Mouse (Mus musculus) layer of hippocampus, adult 2 months (tissue): ENCODE data around the gene Cryzl1. TPM values are rescaled to one million over a fixed set of nuclear protein-coding genes. Genes with fewer than 3 reads are reported as not detected.

ENCODE experiments used
- DNase-seq, 2 experiments: peaks; one replicate each; pipeline ENCODE4 v3.0.0; 2022; ENCODE audit warnings: low spot score in 2 of 2
- H3K27ac ChIP-seq: fragments of 200-600 bp; 2 replicates; pipeline ENCODE4 v1.8.1; 2022
- H3K4me3 ChIP-seq: fragments of 200-600 bp; 2 replicates; pipeline ENCODE4 v1.8.1; 2022; ENCODE audit warnings: mild to moderate bottlenecking
- CTCF ChIP-seq: fragments of 200-600 bp; conservative IDR thresholded peaks from 2 replicates; pipeline ENCODE4 v1.8.1; 2022; ENCODE audit warnings: antibody characterized with exemption, mild to moderate bottlenecking, moderate library complexity
- total RNA-seq, 2 experiments: library from RNA; stranded (reverse); gene quantifications; 2 replicates each; pipeline ENCODE4 v1.2.3; 2021

Gene Cryzl1
- total RNA-seq, 2 experiments from 2014 or later: 104 to 111 TPM

DNA sequence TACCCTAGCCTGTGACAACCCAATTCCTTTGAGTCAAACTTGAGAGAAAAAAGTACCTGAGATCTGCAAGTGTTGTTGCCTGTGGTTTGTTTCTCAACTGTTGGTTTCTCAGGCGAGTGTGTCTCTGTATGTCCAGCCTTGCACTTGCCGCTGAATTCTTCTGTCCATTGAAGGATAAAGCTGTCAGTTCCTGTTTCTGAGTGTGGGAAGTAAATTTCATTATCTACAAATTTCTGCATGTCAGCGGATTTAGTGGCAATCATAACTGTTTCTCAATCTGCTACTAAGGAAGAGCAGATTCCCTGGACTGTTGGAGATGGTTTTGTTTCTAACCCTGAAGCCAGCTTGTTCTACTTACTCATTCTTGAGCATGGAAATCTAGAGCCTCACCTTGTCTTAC is 33.0 kb upstream of the Cryzl1 start:
- no peak for TF ChIP-seq CTCF
- DNase-seq: no peak
- H3K27ac ChIP-seq: no peak overlapping the region; the same call in 1 of the 2 replicates
- no peak overlapping the region for H3K4me3 ChIP-seq

DNA sequence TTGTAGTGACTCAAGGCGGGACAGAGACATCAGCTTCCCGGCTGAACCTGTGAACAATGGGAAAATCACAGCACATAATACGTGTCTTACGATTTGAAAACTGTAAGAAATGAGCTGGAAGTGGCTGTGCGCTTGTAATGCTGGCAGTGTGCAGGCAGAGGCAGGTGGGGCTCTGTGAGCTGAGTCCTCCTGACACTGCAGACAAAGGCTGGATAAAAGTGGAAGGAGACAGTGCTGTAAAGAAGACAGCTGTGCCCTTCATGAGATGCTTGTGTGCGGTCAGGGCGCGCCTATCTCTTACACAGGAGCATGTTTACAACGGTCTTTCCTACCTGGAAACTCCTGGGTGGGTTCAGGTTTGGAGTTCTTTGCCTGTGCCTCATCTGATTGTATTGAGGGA is 32.4 kb upstream of the Cryzl1 start:
- Histone ChIP-seq H3K27ac (no peak overlapping the region), H3K4me3 (no peak overlapping the region)
- no peak for TF ChIP-seq CTCF
- no peak for DNase-seq

DNA sequence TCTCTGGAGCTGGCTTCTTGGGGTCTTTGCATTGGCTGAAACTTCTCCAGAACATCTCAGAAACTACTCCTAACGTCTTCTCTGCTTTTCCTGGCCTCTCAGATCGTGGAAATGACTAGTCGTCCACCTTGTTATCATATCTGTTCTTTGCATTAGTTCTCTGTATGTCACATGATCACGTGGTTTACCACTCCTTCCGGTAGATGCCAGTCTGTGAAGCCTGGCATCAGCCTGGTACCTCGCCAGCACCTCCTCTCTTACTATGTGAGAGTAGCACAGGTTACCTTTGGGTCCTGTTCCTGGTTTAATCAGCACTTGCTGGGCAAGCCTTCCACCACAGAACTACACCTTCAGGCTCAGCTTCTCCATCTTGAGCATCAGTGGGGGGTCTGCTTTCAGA is 26.2 kb upstream of the Cryzl1 start:
- no peak for DNase-seq
- H3K27ac ChIP-seq: no peak overlapping the region
- no peak for TF ChIP-seq CTCF

DNA sequence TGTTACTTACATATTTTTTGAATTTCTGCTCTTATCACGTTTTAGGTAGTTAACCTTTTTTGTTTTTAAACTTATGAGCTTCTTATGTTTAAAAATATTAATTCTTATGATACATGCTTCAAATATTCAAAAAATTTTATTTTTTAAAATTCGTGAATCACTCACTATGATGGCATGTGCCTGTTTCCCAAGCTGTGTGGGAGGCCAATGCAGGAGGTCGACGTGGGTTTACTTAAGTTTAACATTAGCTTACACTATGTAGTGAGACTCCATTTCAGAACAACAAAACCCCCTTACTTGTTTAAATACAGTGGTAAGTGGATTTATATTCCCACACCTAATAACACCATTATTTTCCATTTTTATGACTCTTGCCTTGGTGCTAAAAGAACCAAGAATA is 24.8 kb upstream of the Cryzl1 start:
- TF ChIP-seq CTCF: no peak
- Histone ChIP-seq H3K4me3 (no peak overlapping the region), H3K27ac (no peak overlapping the region)
- DNase-seq: no peak

More for the DNA sequence above, 26.2 kb upstream of the Cryzl1 start:
- H3K4me3 ChIP-seq: no peak overlapping the region

DNA sequence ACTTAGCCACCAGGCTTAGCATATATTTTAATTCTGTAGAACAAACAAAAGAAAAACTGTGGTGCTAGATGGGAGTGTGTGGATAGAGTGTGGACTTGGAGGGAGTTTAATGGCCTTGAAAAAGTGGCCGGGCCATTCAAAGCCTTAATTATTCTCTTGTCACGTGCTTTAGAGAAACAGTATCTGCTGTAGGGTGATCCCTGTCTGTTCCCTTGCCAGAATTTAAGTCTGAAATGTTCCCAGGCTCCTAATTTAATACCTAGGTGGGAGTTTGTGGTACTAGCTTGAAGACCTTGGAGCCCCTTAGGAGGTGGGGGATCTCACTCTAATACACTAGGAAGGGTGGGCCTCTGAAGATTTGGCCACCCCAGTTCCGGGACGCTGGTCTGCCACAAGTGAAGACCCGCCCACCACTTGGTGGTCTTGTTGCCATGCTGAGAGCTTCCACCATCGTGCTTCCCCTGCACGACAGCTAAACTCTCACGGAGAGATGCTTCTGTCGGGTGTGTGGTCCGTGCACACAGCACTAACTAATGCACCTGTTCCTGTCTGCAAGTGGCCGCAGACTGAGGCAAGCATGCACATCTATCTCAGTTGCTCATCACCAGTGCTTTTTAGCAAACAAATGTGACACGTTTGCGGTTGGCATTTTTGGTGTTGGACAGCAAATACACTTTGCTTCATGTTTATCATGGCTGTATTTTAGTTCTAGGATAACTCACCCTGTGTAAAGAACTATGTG is 23.0 kb upstream of the Cryzl1 start:
- TF ChIP-seq CTCF: no peak
- Histone ChIP-seq H3K27ac (no peak overlapping the region), H3K4me3 (no peak overlapping the region)
- DNase-seq: no peak

DNA sequence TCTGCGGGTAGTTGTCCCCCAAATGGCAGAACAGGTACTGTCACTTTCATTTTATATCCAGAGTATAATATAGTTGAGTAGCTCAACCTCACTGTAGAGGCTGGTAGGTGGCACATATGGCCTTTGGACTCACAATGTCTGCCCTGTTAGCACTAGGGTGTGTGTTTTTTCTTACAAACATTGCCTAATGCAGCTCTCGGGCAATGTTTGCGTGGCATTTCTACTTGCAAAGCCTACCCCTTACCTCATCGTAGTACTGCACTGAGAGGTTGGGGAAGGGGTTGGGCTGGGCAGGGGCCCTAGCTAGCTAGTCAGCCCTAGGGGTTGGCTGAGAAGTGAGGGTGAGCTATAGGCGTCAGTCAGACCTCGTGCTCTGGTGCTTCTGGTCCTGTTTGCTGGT is 18.8 kb upstream of the Cryzl1 start:
- Histone ChIP-seq H3K27ac (peak overlapping the region; percentile 60), H3K4me3 (no peak overlapping the region)
- no peak for TF ChIP-seq CTCF
- DNase-seq: no peak

DNA sequence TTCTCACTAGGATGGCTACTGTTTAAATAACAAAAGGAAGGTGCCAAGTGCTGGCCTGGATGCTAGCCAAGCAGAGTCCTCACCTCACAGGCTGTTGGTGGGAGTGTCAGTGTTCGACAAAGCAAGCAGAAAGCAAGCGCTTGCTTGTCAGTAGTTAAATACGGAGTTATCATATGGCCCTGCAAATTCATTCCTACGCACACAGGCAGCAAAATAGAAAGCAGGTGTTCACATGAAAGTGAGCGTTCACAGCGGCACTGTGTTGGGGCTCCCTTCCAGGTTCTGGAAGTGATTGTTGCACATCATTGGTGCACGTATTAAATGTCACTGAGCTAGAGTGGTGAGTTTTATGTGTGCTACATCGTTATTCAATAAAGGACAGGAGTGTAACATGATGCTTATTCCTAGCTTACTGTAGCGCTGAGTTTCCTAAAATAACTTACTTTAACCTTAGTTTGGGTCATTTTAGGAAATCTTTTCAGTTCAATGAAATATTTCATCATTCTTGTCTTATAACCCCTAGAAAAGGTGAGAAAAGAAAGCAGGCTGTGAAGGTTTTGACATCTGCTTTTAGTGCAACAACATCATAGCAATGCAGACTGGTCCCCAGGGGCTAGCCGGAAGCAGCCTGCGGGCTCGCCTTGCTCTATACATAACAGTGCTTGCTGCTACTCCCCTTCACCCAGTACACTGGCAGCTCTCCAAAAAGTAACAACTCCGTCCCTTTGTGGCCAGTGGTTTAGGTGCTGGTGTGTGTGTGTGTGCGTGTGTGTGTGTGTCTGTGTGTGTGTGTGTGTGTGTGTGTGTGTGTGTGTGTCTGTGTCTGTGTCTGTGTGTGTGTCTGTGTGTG is 17.6 kb upstream of the Cryzl1 start:
- DNase-seq: peak; percentile 57 to 74
- Histone ChIP-seq H3K27ac (peak overlapping the region; percentile 74), H3K4me3 (no peak overlapping the region; the same call in 1 of the 2 replicates)
- TF ChIP-seq CTCF: no peak

DNA sequence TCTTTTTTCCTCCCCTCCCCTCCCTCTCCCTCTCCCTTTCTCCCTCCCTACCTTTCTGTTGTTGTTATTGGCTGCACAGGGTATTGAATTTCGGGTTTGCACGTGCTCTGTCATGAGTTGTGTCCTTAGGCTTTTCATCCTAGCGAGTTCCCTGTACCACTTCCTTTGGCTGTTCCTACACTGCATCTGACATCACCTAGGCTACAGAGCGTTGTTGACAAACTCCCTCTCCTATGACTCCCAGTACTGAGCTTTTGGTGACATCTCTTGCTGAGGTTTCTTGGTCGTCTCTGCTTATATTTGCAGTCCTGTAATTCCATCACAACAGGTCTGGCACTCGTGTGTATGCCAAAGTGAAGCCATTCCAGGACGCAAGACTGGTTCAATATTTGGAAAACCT is 14.3 kb upstream of the Cryzl1 start:
- peak overlapping the region; percentile 74; the same call in 1 of the 2 replicates for H3K27ac ChIP-seq
- TF ChIP-seq CTCF: no peak

DNA sequence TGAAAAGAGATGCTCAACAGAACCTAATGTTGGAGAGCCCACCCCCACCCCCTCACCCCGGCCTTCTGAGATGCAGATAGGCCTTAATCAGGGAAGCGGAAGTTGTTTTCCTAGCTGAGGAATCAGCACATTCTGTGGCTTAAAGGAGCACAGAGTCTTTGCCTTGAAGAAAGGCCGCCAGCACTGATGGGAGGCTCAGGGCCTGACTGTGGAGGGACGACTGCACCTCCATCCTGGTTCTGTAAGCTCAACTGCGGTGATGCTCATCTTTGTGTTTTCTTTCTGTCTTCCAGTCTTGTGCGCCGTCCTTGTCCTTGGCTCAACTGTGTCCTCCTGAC is 12.1 kb upstream of the Cryzl1 start:
- H3K27ac ChIP-seq: peak overlapping the region; percentile 62; the same call in 1 of the 2 replicates
- no peak for TF ChIP-seq CTCF

More for the DNA sequence above, 14.3 kb upstream of the Cryzl1 start:
- no peak overlapping the region for H3K4me3 ChIP-seq
- no peak for DNase-seq

DNA sequence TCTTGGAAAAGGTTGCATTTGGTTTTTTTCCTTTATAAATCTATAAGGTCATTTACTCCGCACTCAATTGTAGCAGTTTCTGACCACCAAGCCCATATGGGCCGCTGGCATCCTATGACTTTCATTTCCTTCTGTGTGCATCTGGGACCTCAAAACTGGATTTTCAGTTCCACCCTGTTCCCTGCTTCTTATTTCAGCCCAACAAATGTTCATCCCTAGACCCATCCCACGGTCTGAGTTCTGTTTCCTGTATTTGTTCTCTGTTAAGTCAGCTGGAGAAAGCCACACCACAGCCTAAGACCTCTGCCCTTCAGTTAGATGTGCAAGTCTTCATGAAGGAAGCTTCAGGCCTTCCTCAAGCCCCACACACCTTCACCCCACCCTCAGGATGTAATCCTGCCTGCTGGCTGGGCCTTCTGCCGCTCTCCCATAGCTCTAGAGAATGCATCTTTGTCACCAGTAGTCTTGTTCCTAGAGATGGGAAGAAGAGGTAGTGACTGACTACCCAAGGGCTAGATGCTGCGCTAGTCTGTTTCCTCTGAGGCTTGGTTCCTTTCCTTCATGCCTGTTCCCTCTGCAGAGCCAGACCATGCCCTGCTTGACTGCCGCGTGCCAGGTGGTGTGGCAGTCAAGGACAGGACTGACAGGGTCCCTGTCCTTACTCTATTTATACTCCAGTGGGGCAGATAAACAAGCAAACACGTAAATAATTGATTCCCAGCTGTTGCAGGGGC is 11.6 kb upstream of the Cryzl1 start:
- Histone ChIP-seq H3K27ac (peak overlapping the region; percentile 62; the same call in 1 of the 2 replicates), H3K4me3 (no peak overlapping the region)
- no peak for DNase-seq
- TF ChIP-seq CTCF: no peak

More for the DNA sequence above, 12.1 kb upstream of the Cryzl1 start:
- no peak for DNase-seq
- no peak overlapping the region for H3K4me3 ChIP-seq

DNA sequence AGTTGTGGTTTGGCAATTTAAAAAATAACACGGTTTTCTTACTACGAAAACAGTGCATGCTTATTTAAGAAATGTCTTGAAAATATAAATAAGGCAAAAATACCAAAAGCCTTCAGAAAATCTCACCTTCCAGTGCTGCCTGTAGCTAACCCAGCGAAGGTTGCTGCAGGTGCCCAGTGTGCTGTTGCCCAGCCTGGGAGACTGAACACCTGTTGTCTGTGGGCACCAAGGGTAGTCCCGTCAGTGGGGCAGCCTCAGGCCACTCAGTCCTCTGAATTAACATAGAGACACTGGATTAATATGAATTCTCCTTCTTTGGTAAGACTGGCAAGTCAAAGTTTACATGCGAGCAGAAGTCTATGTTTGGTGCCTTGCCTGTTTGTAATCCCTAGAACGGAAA is 9.7 kb upstream of the Cryzl1 start:
- Histone ChIP-seq H3K4me3 (no peak overlapping the region), H3K27ac (no peak overlapping the region)
- TF ChIP-seq CTCF: no peak
- DNase-seq: no peak

DNA sequence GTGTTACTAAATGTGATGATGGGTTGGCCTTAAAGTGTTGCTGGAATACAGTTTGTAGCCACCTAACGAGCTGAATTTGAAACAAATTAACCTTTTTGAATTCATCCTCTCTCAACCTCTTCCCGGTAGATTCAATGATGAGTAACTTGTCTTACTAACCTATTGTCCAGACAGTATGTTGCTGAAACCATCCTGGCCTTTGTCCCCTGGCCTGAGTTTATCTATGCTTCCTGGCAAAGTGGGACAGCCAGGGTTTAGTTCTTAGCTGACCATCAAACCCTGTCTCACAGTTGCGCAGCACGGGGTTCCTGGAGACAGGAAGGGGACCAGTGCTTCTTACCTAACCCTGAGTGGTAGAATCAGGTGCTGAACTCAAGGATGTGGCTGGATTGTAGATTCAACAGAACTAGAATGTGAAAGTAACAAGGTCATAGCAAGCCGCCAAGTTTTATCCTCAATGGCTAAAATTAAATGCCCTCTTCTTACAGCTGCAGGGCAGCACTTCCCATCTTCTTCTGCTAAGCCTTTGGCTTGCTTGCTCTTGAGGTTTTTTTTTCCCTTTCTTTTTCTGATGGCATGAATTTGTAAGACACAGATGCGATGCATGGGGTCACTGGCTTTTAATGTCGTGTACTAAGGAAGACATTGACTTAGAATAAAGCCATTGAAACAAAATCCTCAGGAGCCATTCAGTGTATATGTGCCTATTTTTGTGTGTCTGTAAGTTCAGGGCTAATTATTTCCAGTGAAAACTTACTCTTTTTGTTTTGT is 7.5 kb upstream of the Cryzl1 start:
- no peak for TF ChIP-seq CTCF
- no peak overlapping the region for H3K4me3 ChIP-seq
- no peak for DNase-seq
- H3K27ac ChIP-seq: peak overlapping the region; percentile 62; the same call in 1 of the 2 replicates
